In genomic region chr16:34112490-34112889, GRCm38 (mm10) we compare ENCODE assay signal across 10 mouse cellular contexts.
DNase-seq lines count a peak whose midpoint lies in the region; ATAC-seq and TF ChIP-seq lines count a peak whose summit lies in the region.
"Had no signal": no experiment of that assay in that cellular context is flagged by ENCODE, and none has a peak within 500 bp of the region (broad histone marks: within the 10 kb centered on the region; RNA-seq: fewer than 3 reads in every experiment).

No protein-coding gene starts in this region.

- WGBS in kidney, adult 2 months: 54% methylated on average over 5 of the region's 5 CpGs
- 26% methylated on average over 5 of the region's 5 CpGs for WGBS in embryonic facial prominence, embryonic 14.5 days
- 17% methylated on average over 5 of the region's 5 CpGs for WGBS in lung, embryonic 14.5 days

- no peak for TF ChIP-seq POLR2A in kidney, adult 2 months (IDR thresholded peaks at IDR 0.05; ENCODE audit: low read depth, low read length)

- H3K4me3 ChIP-seq in kidney, adult 2 months (ENCODE audit: insufficient read depth, low read depth, low read length): no peak overlapping the region
- H3K4me3 ChIP-seq in embryonic facial prominence, embryonic 14.5 days (ENCODE audit: low read depth, low read length): no peak overlapping the region
- H3K4me3 ChIP-seq in lung, embryonic 14.5 days (ENCODE audit: low read depth, low read length): no peak overlapping the region
- H3K4me3 ChIP-seq: heart, embryonic 13.5 days; megakaryocyte, embryonic 14.5 days had no signal

- H3K4me1 ChIP-seq in kidney, adult 2 months (ENCODE audit: control insufficient read depth, insufficient read depth, low read length): no peaks in the 10 kb centered on the region
- H3K4me1 ChIP-seq in embryonic facial prominence, embryonic 14.5 days (ENCODE audit: control insufficient read depth, insufficient read depth, low read length): no peaks in the 10 kb centered on the region
- H3K4me1 ChIP-seq in lung, embryonic 14.5 days (ENCODE audit: insufficient read depth): no peaks in the 10 kb centered on the region

- no peaks in the 10 kb centered on the region for H3K27me3 ChIP-seq in kidney, adult 2 months (replicated peaks; ENCODE audit: control insufficient read depth, insufficient read depth, low read length)
- no peaks in the 10 kb centered on the region for H3K27me3 ChIP-seq in embryonic facial prominence, embryonic 14.5 days (replicated peaks; ENCODE audit: control insufficient read depth, insufficient read depth, low read length)
- no peaks in the 10 kb centered on the region for H3K27me3 ChIP-seq in lung, embryonic 14.5 days (ENCODE audit: insufficient read depth, low read length)
- H3K27me3 ChIP-seq: heart, embryonic 13.5 days had no signal

- peak; percentile 70 for ATAC-seq in embryonic facial prominence, embryonic 14.5 days (ENCODE audit: low read depth)
- peak; percentile 76; the same call in 1 of the 2 replicates for ATAC-seq in lung, embryonic 14.5 days (ENCODE audit: insufficient read depth)

- TF ChIP-seq CTCF in kidney, adult 2 months (conservative IDR thresholded peaks at IDR 0.05; ENCODE audit: insufficient read depth, insufficient read length, low read depth, low read length): peak; percentile 41; the same call in 1 of the 2 replicates
- TF ChIP-seq CTCF in lung, embryonic 14.5 days (IDR thresholded peaks at IDR 0.05; ENCODE audit: low read depth): peak; percentile 71

- H3K27ac ChIP-seq in kidney, adult 2 months (ENCODE audit: insufficient read depth, low read depth, low read length): no peak overlapping the region
- H3K27ac ChIP-seq in embryonic facial prominence, embryonic 14.5 days (replicated peaks; ENCODE audit: low read depth, low read length): no peak overlapping the region
- H3K27ac ChIP-seq in lung, embryonic 14.5 days (ENCODE audit: low read depth): no peak overlapping the region
- H3K27ac ChIP-seq: heart, embryonic 13.5 days had no signal

- H3K4me2 ChIP-seq in embryonic facial prominence, embryonic 14.5 days (ENCODE audit: low read depth, low read length): no peak overlapping the region
- H3K4me2 ChIP-seq in lung, embryonic 14.5 days: no peak overlapping the region
- H3K4me2 ChIP-seq: heart, embryonic 13.5 days had no signal

- H3K9ac ChIP-seq in embryonic facial prominence, embryonic 14.5 days (ENCODE audit: low read depth, low read length): no peak overlapping the region
- no peak overlapping the region for H3K9ac ChIP-seq in lung, embryonic 14.5 days
- H3K9ac ChIP-seq: heart, embryonic 13.5 days had no signal

- no peak for DNase-seq in kidney, adult 2 months
- no peak for DNase-seq in kidney, adult 8-10 months
- DNase-seq in ES-CJ7 (ENCODE audit: low read depth, low spot score) (peak; percentile 76), MN1 (ENCODE audit: low spot score) (no peak)
- DNase-seq in embryonic facial prominence, embryonic 14.5 days (ENCODE audit: low spot score): peak; percentile 37
- DNase-seq in lung, embryonic 14.5 days: peak; percentile 50
- no peak for DNase-seq in cerebellum, postnatal 4 days (ENCODE audit: low spot score in 2 of 2)
- no peak for DNase-seq in left cerebral cortex, adult 8-10 months (ENCODE audit: low spot score in 2 of 2)

- no peaks in the 10 kb centered on the region for H3K9me3 ChIP-seq in embryonic facial prominence, embryonic 14.5 days (ENCODE audit: control insufficient read depth, low read length)
- H3K9me3 ChIP-seq in lung, embryonic 14.5 days (ENCODE audit: low read depth, low read length): no peaks in the 10 kb centered on the region
- H3K9me3 ChIP-seq: heart, embryonic 13.5 days; megakaryocyte, embryonic 14.5 days had no signal

- H3K36me3 ChIP-seq in kidney, adult 2 months (ENCODE audit: control insufficient read depth, insufficient read depth, low read length): no peaks in the 10 kb centered on the region
- no peaks in the 10 kb centered on the region for H3K36me3 ChIP-seq in embryonic facial prominence, embryonic 14.5 days (ENCODE audit: control insufficient read depth, insufficient read depth, low read length)
- H3K36me3 ChIP-seq in lung, embryonic 14.5 days (ENCODE audit: insufficient read depth): no peaks in the 10 kb centered on the region

Comparison
In these comparisons a context has a peak if more than half of its experiments do, and no peak if none do; other contexts are left out.
1. DNase-seq: peak in ES-CJ7 (single experiment), embryonic facial prominence, embryonic 14.5 days (single experiment) and lung, embryonic 14.5 days (single experiment); none in kidney, adult 2 months (single experiment), kidney, adult 8-10 months (0 of 2), MN1 (single experiment), cerebellum, postnatal 4 days (0 of 2) and left cerebral cortex, adult 8-10 months (0 of 2).